Mouse (Mus musculus): ENCODE results near the gene Ddrgk1.
"Not testable (repeated sequence)": the region's sequence is repeated elsewhere in the genome, so short reads cannot be mapped to it uniquely, and the experiment has no call there.

- not testable (repeated sequence) for TF ChIP-seq CTCF (IDR thresholded peaks at IDR 0.05; ENCODE audit: control insufficient read depth, insufficient read depth, insufficient read length); MYOG (IDR thresholded peaks at IDR 0.05; ENCODE audit: control insufficient read depth, extremely low read depth, insufficient read length); USF1 (IDR thresholded peaks at IDR 0.05; ENCODE audit: low read depth); CEBPB (IDR thresholded peaks at IDR 0.05; ENCODE audit: low read depth); MAX (IDR thresholded peaks at IDR 0.05)
Observed at GRCm38 (mm10) chr2:130649028-130649427, 15.4 kb downstream of the Ddrgk1 start.

Measured in C2C12 (cell line).